Mouse (Mus musculus): ENCODE data around the gene Me1. TPM values are rescaled to one million over a fixed set of nuclear protein-coding genes. Genes with fewer than 3 reads are reported as not detected.
A peak's percentile ranks its signal among the peaks of the same experiment; 100 is the strongest.
"Not testable (repeated sequence)": the region's sequence is repeated elsewhere in the genome, so short reads cannot be mapped to it uniquely, and the experiment has no call there.

The Me1 gene
- polyA plus RNA-seq, 1 experiment from 2014 or later = 40.8 TPM

DNA sequence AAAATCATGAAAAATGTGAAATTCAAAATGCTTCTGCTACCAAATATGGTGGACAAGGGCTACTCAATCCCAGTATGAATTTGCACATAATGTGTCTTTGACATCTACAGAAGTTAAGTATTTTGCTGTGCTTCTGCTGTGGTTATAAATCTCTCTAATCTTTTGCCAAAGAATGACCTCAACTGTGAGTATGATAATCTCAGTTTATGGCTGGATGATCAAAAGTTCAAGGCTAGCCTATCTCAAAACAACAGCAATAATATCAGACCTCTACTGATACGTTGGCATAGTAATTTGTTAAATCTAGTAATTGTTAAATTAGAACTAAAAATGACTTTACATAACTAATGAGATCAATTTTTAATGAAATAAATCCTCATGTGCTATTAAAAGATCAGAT, 80.0 kb downstream of the Me1 start:
- H3K9ac ChIP-seq (ENCODE audit: low read depth, low read length) = no peak overlapping the region
- no peaks in the 10 kb centered on the region for H3K36me3 ChIP-seq (ENCODE audit: control insufficient read depth, insufficient read depth, low read length)
- no peak overlapping the region for H3K4me2 ChIP-seq (ENCODE audit: low read length)
- no peak for ATAC-seq
- no peaks in the 10 kb centered on the region for H3K4me1 ChIP-seq (ENCODE audit: control insufficient read depth, insufficient read depth, low read depth, low read length)
- H3K27ac ChIP-seq (ENCODE audit: low read depth, low read length) = no peak overlapping the region
- 90% methylated on average over 1 of the region's 1 CpGs for WGBS
- H3K9me3 ChIP-seq (ENCODE audit: control insufficient read depth, low read length) = no peaks in the 10 kb centered on the region
- no peak overlapping the region for H3K4me3 ChIP-seq (ENCODE audit: low read length)
- no peaks in the 10 kb centered on the region for H3K27me3 ChIP-seq (replicated peaks; ENCODE audit: control insufficient read depth, insufficient read depth, low read length)

DNA sequence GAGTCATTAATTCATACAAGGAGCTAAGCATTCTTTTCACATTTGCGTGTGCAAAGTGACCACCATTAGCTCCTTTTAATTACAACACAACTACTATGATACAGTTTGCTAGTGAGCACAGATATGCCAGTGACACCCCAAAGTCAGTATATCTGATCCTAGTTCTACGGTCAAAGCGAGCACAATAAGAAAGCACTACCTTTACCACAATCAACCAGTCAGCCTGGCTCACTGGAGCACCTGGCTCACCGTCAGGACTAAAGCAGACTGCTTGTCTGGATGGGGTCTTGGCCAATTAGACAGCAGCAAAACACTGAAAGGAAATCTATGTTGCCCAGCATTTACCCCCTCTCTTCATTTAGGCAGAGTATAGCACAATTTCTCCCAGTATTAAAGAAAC, 83.7 kb downstream of the Me1 start:
- ATAC-seq = no peak
- no peaks in the 10 kb centered on the region for H3K9me3 ChIP-seq (ENCODE audit: control insufficient read depth, low read length)
- no peak overlapping the region for H3K27ac ChIP-seq (ENCODE audit: low read depth, low read length)
- H3K4me2 ChIP-seq (ENCODE audit: low read length) = no peak overlapping the region
- no peaks in the 10 kb centered on the region for H3K36me3 ChIP-seq (ENCODE audit: control insufficient read depth, insufficient read depth, low read length)
- H3K9ac ChIP-seq (ENCODE audit: low read depth, low read length) = no peak overlapping the region
- no peaks in the 10 kb centered on the region for H3K4me1 ChIP-seq (ENCODE audit: control insufficient read depth, insufficient read depth, low read depth, low read length)
- H3K27me3 ChIP-seq (replicated peaks; ENCODE audit: control insufficient read depth, insufficient read depth, low read length) = no peaks in the 10 kb centered on the region
- H3K4me3 ChIP-seq (ENCODE audit: low read length) = no peak overlapping the region
- WGBS = 94% methylated on average over 4 of the region's 4 CpGs

DNA sequence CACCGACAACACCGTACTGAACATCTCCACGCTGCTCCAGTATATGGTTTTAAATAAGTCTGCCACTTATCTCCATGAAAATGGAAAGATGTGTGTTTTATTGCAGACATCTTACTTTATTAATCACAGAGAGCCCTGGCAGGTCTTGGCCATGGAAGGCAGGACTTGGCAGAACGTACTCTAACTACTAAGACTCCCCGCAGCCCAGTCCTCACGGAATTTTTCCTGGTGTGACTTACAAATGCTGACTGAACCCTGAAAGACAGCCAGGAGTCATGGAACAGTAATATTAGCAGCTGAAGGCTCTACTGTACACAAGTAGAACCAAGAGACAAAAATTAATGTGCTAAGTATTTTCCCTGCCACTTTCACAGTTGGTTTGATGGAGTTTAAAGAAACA, 90.0 kb downstream of the Me1 start:
- H3K9ac ChIP-seq (ENCODE audit: low read depth, low read length) = no peak overlapping the region

DNA sequence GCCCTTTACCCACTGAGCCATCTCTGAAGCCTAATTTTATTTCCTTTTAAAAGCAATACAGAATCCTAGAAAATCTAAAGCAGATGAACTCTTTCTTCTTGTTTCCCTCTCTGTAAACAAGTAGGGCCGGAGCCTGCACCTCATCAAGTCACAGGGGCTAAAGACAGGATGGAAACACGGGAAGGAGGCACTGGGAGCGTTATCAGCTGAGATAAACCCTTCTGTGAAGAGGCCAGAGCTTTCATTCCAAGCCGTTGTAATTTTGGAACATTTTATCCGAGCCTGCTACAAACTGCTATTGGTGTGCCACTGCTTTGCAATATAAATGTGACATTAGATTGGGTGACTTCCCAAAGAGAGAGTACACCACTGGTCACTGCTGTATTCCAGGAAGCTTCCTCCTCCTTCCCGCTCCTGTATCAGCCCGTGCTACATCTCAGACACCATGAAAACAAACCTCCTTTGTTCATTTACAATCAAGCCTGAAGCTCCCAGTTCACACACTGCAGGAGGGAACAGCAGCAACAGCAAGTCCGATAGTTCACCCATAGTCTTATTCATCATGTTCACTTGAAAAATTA, 95.9 kb downstream of the Me1 start:
- WGBS = 66% methylated on average over 8 of the region's 8 CpGs
- H3K4me3 ChIP-seq (ENCODE audit: low read length) = no peak overlapping the region
- H3K4me1 ChIP-seq (ENCODE audit: control insufficient read depth, insufficient read depth, low read depth, low read length) = no peaks in the 10 kb centered on the region
- H3K27me3 ChIP-seq (replicated peaks; ENCODE audit: control insufficient read depth, insufficient read depth, low read length) = no peaks in the 10 kb centered on the region
- no peak overlapping the region for H3K4me2 ChIP-seq (ENCODE audit: low read length)
- no peak for ATAC-seq
- H3K27ac ChIP-seq (ENCODE audit: low read depth, low read length) = no peak overlapping the region
- no peaks in the 10 kb centered on the region for H3K9me3 ChIP-seq (ENCODE audit: control insufficient read depth, low read length)
- H3K9ac ChIP-seq (ENCODE audit: low read depth, low read length) = no peak overlapping the region
- H3K36me3 ChIP-seq (ENCODE audit: control insufficient read depth, insufficient read depth, low read length) = peaks cover 2% of the 10 kb centered on the region; the same call in 1 of the 2 replicates

More for the DNA sequence above, 90.0 kb downstream of the Me1 start:
- Histone ChIP-seq H3K27me3 (replicated peaks; ENCODE audit: control insufficient read depth, insufficient read depth, low read length) (no peaks in the 10 kb centered on the region), H3K36me3 (ENCODE audit: control insufficient read depth, insufficient read depth, low read length) (no peaks in the 10 kb centered on the region), H3K4me1 (ENCODE audit: control insufficient read depth, insufficient read depth, low read depth, low read length) (peaks cover 3% of the 10 kb centered on the region; the same call in 1 of the 2 replicates), H3K4me2 (ENCODE audit: low read length) (no peak overlapping the region), H3K9me3 (ENCODE audit: control insufficient read depth, low read length) (no peaks in the 10 kb centered on the region), H3K4me3 (ENCODE audit: low read length) (no peak overlapping the region), H3K27ac (ENCODE audit: low read depth, low read length) (no peak overlapping the region)
- 79% methylated on average over 6 of the region's 6 CpGs for WGBS
- no peak for ATAC-seq

DNA sequence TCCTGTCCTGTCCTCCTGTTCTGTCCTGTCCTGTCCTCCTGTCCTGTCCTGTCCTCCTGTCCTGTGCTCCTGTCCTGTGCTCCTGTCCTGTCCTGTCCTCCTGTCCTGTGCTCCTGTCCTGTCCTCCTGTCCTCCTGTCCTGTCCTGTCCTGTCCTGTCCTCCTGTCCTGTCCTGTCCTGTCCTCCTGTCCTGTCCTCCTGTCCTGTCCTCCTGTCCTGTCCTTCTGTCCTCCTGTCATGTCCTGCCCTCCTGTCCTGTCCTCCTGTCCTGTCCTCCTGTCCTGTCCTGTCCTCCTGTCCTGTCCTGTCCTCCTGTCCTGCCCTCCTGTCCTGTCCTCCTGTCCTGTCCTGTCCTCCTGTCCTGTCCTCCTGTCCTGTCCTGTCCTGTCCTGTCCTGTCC, 98.8 kb downstream of the Me1 start:
- not testable (repeated sequence) for H3K9ac ChIP-seq (ENCODE audit: low read depth, low read length); H3K36me3 ChIP-seq (ENCODE audit: control insufficient read depth, insufficient read depth, low read length); H3K27ac ChIP-seq (ENCODE audit: low read depth, low read length); H3K4me2 ChIP-seq (ENCODE audit: low read length); H3K4me3 ChIP-seq (ENCODE audit: low read length); H3K9me3 ChIP-seq (ENCODE audit: control insufficient read depth, low read length); ATAC-seq; H3K4me1 ChIP-seq (ENCODE audit: control insufficient read depth, insufficient read depth, low read depth, low read length); H3K27me3 ChIP-seq (replicated peaks; ENCODE audit: control insufficient read depth, insufficient read depth, low read length)

DNA sequence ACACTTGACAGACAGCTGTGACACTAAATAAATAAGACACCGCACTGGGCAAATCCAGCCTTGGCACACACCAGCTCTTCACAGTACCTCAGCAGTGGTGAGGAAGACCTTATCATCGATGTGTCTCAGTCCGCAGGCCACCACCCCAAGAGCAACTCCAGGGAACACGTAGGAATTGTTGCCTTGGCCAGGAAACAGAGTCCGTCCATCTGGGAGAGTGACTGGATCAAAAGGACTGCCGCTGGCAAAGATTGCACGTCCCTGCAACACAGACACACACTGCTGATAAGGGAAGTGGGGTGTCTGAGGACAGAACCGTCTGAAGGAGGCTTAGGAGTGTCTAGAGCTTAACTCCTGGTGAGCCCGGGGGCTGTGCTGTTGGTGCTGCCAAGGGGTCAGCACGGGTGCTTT, 101.4 kb downstream of the Me1 start:
- H3K4me3 ChIP-seq (ENCODE audit: low read length); H3K4me1 ChIP-seq (ENCODE audit: control insufficient read depth, insufficient read depth, low read depth, low read length); H3K27me3 ChIP-seq (replicated peaks; ENCODE audit: control insufficient read depth, insufficient read depth, low read length); H3K9ac ChIP-seq (ENCODE audit: low read depth, low read length); H3K9me3 ChIP-seq (ENCODE audit: control insufficient read depth, low read length); H3K27ac ChIP-seq (ENCODE audit: low read depth, low read length); H3K36me3 ChIP-seq (ENCODE audit: control insufficient read depth, insufficient read depth, low read length); H3K4me2 ChIP-seq (ENCODE audit: low read length): not testable (repeated sequence)
- ATAC-seq = peak; percentile 60
- WGBS = 79% methylated on average over 9 of the region's 10 CpGs

DNA sequence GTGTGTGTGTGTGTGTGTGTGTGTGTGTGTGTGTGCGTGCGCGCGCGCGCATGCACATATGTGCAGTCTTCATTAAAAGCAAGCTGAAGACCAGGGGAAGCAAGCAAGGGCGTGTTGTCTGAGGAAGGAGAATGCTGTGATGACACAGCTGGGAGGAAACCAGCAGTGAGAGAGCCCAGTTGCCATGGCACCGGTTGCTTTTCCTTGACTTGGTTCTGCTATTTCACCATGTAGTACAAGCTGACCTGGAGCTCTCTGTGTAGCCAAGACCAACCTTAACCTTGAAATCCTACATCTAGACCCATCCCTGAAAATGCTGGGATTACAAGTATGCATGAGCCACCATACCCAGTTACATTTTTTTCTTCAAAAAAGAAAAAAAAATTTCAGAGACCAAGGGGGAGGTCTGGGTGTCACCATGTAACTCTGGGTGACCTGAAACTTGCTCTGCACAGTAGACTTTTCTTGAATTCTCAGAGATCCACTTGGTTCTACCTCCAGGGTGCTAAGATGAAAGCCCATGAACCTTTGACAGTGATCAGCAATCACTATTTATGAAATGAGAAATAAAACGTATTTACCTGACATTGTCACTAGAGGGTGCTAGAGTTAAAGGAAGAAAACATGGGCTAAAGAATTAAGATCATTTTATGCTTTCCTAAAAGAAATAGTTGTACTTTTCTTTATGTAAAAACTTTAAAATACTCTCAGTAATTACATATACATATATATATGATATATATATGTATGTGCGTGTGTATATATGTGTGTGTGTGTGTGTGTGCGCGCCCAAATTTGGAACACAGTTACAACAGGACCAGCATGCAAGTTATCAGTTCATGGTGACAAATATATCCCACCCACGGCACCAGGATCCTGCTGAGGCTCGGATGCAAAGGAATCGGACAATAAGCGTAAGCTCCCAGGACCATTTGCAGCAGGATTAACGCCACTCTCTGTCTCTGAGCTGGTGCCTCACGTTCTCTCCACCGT, 102.8 kb downstream of the Me1 start:
- H3K9me3 ChIP-seq (ENCODE audit: control insufficient read depth, low read length) = no peaks in the 10 kb centered on the region
- H3K36me3 ChIP-seq (ENCODE audit: control insufficient read depth, insufficient read depth, low read length) = peaks cover under 1% of the 10 kb centered on the region; the same call in 1 of the 2 replicates
- no peaks in the 10 kb centered on the region for H3K27me3 ChIP-seq (replicated peaks; ENCODE audit: control insufficient read depth, insufficient read depth, low read length)
- H3K4me1 ChIP-seq (ENCODE audit: control insufficient read depth, insufficient read depth, low read depth, low read length) = no peaks in the 10 kb centered on the region
- H3K4me2 ChIP-seq (ENCODE audit: low read length) = no peak overlapping the region
- no peak overlapping the region for H3K9ac ChIP-seq (ENCODE audit: low read depth, low read length)
- 76% methylated on average over 19 of the region's 19 CpGs for WGBS
- H3K27ac ChIP-seq (ENCODE audit: low read depth, low read length) = no peak overlapping the region
- H3K4me3 ChIP-seq (ENCODE audit: low read length) = no peak overlapping the region
- ATAC-seq = peak; percentile 75

DNA sequence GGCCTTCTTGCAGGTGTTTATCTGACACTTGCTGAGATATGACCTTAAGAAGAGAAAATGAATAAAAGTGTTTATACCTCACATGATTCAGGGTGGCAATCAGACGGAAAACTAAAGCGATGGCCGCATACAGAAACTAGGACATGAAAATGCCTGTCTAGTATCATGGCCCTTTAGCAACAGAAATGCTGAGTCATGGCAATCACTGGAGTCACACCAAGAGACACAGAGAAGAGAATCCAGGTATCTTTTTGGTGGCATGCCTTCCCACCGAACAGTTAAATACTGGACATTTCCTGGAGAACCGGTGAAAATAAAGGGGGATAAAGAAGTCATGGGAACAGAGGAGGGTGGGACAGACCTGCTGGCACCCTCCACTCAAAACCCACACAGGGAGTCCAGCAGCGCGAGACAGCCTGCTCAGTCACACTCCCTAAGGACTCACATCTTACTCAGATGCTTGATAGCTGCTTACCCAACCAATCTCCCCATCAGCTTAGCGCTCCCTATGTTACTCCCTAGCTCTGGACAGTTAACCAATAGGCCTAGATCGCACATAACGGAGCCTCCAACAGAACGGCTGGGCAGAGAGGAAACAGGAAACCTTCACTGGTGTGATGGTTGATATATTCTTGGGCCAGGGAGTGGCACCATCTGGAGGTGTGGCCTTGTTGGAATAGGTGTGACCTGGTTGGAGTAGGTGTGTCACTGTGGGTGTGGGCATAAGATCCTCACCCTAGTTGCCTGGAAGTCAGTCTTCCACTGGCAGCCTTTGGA, 108.5 kb downstream of the Me1 start:
- H3K4me2 ChIP-seq (ENCODE audit: low read length) = no peak overlapping the region
- H3K9me3 ChIP-seq (ENCODE audit: control insufficient read depth, low read length) = no peaks in the 10 kb centered on the region
- no peaks in the 10 kb centered on the region for H3K36me3 ChIP-seq (ENCODE audit: control insufficient read depth, insufficient read depth, low read length)
- WGBS = 95% methylated on average over 11 of the region's 11 CpGs
- H3K4me1 ChIP-seq (ENCODE audit: control insufficient read depth, insufficient read depth, low read depth, low read length) = no peaks in the 10 kb centered on the region
- no peaks in the 10 kb centered on the region for H3K27me3 ChIP-seq (replicated peaks; ENCODE audit: control insufficient read depth, insufficient read depth, low read length)
- no peak overlapping the region for H3K4me3 ChIP-seq (ENCODE audit: low read length)
- H3K9ac ChIP-seq (ENCODE audit: low read depth, low read length) = no peak overlapping the region
- no peak for ATAC-seq
- no peak overlapping the region for H3K27ac ChIP-seq (ENCODE audit: low read depth, low read length)

DNA sequence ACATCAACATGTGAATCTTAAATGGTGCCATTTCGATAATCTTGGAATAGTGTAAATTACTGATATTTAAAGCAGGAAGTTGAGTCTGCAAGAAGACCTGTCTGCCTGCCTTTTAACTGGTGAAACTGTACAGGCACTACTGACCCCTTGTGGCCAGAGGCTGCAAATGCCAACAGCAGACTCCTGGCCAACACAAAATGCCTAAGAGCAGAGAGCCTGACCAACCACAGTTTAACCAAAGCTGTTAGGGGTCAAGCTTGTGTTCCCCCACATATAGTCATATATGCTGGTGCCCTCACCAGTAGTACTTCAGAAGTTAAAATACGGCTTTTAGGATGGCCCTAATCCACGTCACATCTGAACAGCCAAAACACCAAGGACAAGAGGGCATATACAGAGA, 112.0 kb downstream of the Me1 start:
- Histone ChIP-seq H3K4me2 (ENCODE audit: low read length) (no peak overlapping the region), H3K36me3 (ENCODE audit: control insufficient read depth, insufficient read depth, low read length) (no peaks in the 10 kb centered on the region), H3K27me3 (replicated peaks; ENCODE audit: control insufficient read depth, insufficient read depth, low read length) (no peaks in the 10 kb centered on the region), H3K9me3 (ENCODE audit: control insufficient read depth, low read length) (no peaks in the 10 kb centered on the region), H3K27ac (ENCODE audit: low read depth, low read length) (no peak overlapping the region), H3K4me3 (ENCODE audit: low read length) (no peak overlapping the region), H3K4me1 (ENCODE audit: control insufficient read depth, insufficient read depth, low read depth, low read length) (no peaks in the 10 kb centered on the region), H3K9ac (ENCODE audit: low read depth, low read length) (no peak overlapping the region)
- 49% methylated on average over 3 of the region's 3 CpGs for WGBS
- peak; percentile 41; the same call in 1 of the 2 replicates for ATAC-seq
